Mouse (Mus musculus): ENCODE data around the gene Crebrf.

Gene Crebrf

DNA sequence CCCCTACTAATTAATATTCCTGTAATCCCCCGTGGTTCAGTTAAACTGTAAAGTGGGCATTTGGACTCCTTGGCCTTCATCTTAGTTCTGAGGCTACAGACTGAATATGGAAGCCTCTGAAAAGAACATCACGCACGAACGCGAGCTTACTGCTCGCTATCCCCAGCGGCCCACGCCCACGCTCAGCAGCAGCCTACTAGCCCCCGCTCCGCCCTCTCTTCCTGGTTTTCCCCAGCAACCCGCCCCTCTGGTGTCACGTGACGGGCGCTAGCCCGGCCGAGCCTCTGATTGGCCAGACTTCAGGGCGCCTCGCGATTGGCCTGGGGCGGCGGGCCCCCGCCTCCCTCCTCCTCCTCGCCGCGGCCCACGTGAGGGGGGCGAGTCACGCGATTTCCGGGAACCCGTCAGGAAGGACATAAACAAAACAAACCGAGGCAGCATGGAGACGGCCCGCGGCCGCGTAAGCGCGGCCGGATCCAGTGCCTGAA is at the start of gene Crebrf:
TSS of gene Crebrf (plus strand) at position 380 of the 488 bp plus-strand sequence.
- in situ Hi-C loops (cut with MboI, MseI), result no loop called here

DNA sequence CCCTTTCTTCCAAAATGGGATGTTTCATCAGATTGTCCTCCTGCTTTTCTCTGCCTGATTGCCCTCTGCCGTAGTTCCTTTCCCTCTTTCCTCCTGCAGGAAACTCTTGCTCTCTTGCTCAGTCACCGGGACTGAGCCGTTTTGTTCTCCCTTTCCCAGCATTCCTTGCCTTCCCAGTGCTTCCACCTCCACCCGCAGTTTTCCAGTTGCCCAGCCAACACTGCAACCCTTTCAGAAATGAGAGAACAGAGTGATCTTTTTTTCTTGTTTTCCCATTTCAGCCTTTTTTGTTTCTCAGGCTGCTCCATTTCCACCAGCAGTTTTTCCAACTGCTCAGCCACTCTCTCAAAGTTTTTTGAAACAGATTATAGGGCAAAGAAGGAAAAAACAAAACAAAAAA is 44.2 kb upstream of the Crebrf start:
- in situ Hi-C loops (cut with MboI, MseI), result no loop called here

DNA sequence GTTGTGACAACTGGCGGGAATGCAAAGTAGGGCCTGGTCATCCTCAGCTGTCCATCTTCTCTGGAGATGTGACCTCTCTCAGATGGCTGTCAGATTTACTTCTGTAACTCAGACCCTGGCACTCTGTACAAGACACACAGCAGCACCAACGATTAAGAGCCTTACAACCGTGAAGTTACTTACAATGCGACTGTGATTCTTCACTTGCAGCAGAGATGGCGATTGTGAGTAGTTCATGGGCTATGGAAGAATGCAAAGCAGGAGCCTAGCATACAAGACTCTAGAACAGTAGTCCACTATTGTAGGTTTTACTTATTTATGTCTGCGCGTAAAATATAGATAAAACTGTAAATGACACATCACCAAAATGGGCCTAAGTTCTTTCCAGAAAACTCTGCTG is 39.6 kb upstream of the Crebrf start:
- in situ Hi-C loops (cut with MboI, MseI), result no loop called here

DNA sequence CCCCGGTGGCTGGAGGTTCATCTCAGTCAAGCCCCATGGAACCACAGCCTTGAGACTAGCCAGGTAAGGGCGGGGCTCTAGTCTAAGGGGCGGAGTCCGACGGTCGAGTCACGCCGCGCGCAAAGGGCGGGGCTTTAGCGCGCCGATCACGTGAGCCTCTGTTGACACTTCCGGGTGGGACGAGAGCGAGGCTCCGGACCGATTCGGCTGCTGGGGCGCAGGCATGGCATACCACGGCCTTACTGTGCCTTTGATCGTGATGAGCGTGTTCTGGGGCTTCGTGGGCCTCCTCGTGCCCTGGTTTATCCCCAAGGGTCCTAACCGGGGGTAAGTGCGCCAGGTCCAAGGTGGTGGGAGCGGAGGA is 39.2 kb upstream of the Crebrf start:
- in situ Hi-C loops (cut with MboI, MseI), result no loop called here

DNA sequence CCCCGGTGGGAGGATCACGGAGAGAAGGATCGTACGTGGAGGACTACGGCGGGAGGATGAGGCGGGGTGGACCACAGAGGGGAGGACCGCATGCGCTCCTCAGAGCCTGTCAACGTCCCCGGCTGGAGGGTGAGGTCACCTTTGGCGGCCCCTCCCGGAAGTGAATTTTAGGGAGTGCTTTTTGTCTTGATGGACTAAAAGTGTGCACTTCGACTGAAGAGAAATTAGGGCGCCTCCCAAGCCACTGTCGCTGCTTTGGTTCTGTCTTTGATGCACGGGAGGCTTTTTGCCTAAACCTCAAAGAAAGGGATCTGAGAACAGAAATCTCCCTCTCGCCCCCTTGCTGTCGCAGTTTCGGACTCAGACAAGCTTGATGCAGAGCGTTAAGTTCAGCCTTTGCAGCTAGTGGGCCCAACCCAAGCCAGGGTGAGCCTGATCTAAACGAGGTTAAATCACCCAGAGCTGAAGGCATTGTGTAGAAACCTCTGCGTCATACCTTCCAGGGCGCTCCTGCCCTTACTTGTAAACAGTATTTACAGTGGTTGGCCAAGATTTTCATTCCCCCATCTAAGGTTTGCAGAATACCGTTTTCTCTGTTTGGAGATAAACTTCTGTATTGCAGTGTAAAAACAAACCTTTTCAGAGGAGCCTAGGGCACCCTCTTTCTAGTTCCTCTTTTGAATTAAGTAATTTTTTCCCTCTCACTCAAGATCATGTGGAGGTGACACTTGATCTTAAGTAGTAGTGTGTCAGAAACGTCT is 38.7 kb upstream of the Crebrf start:
- in situ Hi-C loops (cut with MboI, MseI), result no loop called here

DNA sequence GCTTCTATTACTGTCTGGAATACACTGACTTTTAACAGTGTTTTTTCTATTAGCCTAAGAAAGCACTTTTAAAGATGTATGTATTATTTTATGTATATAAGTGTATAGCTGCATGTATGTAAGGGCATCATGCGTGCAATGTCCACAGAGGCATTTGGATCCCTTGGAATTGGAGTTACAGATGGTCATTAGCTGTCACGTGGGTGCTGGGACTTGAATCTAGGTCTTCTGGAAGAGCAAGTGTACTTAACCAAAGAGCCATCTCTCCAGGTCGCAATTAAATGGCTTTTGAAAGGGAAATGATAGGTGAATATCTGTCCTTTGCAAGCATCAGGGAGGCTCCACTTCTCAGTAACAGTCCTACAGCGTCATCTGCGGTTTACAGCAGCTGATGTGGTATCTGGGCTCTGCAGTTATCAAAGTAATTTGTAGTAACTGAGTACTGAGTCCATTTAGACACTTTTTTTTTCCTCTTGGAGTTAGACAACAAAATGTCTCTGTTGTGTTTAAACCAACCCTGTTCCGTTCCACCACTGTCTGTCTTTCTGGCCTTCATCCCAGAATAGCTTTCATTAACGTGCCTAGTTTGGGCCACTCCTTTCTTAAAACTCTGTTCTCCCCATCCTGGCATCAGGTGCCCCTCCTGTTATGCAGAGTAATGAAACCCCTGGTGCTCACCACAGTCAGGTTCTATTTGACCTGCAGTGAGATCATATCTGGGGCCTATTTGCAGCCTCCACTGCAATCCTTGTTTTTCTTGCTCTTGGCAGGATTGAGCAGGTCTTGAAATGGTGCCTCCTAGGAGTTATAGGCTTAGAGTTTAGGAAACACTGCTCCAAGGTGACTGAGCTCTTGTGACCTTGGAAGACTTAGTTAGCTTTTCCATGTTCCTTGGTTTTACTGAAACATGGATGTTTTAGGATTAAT is 37.5 kb upstream of the Crebrf start:
- in situ Hi-C loops (cut with MboI, MseI), result no loop called here

DNA sequence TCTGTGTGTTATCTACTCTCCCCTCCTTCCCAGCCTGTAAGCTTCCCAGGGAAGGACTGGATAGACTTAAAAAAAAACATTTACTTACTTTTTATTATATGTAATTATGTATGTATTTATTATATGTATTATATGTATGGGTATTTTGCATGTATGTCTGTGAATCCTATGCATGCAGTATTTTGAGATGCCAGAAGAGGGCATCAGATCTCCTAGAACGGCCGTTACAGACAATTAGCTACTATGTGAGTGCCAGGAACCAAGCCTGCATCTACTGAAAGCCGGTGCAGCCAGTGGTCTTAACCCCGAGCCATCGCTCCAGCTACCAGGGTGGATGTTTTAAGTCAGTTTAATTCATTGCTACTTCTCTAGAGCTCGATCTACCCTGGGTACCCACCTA is 34.2 kb upstream of the Crebrf start:
- in situ Hi-C loops (cut with MboI, MseI), result no loop called here

DNA sequence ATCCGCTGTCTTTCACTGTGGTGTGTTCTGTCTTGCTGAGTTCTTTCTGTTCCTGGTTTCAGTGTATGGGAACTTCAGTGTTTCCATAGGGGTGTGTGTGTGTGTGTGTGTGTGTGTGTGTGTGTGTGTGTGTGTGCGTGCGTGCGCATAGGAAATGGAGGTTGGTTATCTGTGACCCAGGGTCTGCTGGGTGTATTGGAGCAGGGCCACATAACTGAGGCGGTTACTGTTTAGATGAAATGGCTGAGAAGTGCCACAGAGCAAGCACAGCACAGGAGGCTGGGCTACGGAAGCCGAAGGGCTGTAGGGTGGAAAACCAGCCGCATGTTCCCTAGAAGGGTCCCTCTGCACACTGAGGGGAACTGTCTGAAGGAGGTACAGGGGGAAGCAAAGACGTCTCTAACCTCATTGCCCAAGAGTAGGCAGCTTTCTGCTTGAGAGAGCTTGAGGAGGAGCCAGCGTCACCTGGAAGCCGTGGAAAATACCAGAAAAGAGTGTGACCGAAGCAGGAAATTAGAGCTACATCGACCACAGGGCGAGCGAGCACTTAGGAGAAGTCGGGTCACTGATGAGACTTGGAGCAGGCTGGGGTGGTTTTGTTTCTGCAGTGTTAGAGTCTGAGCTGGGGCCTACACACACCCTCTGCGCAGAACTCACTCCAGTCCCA is 29.0 kb upstream of the Crebrf start:
- in situ Hi-C loops (cut with MboI, MseI), result no loop called here

DNA sequence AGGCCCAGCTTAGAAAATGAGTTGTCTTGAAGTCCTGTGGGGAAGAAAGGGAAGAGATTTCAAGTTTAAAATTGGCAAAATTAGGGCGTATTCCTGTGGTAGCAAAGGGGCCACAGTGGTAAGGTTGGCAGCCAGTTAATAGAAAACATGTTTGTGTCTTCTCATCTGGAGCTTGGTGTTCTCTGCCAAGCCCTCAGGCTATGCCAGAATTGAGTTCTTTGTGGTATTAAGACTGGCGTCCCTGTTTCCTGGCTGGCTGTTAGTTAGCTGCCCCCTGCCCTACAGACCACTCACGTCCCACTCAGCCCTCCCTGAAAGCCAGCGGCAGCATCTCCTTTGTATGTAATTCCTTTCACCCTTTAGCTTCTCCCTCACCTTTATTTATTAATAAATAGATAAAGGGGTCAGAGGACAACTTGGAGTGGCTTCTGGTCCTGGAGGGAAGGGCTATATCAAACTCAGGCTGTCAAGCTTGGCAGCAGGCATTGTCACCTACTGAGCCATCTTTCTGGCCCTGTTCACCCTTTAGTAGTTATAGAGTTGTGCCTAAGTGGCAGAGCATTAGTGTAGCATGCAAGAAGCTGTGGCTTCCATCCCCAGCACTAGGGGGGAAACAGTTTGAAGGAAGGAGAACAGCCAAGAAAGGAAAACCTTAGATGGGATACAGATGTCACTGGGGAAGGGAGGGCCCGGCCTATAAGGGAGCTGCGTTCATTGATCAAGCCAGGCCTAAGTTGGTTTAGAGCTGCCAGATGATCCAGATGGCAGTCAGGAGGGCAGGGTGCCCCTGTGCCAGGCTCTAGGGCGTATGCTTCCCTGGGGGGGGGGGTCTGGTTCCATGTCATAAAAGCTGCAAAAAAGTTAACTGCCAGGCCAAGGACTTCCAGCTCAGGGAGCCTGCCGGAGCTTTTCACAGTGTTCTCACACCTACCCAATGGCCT is 26.4 kb upstream of the Crebrf start:
- in situ Hi-C loops (cut with MboI, MseI), result no loop called here

DNA sequence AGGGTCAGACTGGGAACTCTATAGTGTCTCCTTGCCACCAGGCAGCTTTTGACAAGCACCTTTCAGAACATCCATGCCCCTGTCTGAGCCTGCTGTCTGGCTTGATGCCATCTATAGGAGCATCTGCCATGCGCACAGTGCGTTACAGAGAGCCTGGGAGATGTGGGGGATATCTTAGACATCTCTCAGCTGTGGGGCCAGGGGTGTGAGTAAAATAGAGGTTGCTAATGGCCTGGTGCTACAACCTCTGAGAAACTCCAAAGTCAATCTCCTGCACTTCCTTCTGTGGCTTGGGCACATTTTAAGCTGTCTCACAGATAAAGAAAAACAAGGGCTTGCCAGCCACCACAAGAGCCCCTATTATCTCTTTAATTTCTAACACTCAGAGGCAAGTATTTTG is 25.6 kb upstream of the Crebrf start:
- in situ Hi-C loops (cut with MboI, MseI), result no loop called here

DNA sequence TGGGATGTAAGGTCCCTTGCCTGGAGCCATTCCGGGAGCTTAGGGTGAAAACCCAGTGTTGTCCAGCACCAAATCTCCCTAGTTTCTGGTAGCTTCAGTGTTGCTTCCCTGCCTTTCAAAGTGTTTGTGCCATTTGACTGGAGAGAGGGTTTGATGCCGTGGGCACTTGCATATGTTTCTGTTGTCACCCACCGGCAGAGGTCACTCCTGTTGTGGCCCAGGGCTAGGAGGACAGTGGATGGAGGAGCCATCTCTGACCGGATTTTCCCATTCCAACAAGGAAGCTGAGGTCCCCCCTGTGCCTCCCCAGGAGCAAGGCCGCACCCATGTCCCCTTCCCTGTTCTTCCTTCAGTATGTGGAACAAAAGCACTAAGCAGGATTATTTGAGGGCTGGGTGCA is 25.2 kb upstream of the Crebrf start:
- in situ Hi-C loops (cut with MboI, MseI), result no loop called here

DNA sequence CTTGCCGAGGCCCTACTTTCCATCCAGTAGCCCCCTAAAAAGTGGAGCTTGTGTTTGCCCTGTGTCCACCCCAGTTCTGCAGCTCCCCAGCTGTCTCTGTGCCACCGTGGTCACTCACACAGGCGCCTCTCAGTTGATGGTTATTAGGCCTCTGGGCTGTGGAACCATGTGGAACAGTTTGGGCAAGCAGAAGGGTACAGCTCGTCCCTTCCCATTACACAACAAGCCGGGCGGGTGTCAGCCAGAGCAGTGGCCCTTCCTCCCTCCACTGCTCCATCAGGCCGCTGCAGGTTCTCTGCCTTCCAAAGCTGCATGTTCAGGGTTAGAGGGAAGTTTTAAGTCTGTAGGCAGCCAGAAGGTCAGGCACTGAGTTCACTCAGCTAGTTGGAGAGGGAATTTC is 24.3 kb upstream of the Crebrf start:
- in situ Hi-C loops (cut with MboI, MseI), result no loop called here

DNA sequence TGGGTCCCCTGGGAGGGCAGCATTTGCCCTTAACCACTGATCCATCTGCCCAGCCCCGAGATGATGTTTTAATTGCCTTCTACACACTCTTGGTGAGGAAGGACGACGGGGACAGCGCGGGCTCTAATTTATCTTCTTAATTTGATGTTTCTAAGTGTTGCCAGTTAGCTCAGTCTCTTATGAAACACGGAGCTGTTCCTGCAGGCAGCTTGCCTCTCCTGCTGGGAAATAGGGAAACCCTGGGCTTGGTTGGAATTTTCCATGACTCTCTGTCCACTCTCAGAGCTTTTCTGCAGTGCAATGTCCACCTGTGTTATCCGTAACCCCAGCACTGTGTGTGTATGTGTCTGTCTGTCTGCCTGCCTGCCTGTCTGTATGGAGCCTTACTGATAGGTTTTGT is 22.0 kb upstream of the Crebrf start:
- in situ Hi-C loops (cut with MboI, MseI), result no loop called here

DNA sequence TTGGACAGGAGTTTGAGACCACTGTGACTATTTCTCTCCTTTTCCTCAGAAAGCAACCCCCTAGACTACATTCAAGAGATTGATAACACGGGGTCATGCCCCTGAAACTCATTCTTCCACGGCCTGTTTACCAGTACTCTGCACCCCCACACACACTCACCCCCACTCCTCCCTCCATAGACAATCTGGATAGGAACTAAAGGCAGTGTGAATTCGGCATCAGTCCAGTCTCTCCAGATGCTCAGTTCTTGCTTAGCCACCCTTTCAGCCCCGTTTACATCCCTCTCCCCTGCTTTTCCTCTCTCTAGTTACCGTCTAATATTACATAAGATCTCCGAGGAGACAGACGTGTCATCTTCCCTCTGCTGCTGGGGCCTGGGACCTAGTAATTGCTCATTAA is 21.3 kb upstream of the Crebrf start:
- in situ Hi-C loops (cut with MboI, MseI), result no loop called here

DNA sequence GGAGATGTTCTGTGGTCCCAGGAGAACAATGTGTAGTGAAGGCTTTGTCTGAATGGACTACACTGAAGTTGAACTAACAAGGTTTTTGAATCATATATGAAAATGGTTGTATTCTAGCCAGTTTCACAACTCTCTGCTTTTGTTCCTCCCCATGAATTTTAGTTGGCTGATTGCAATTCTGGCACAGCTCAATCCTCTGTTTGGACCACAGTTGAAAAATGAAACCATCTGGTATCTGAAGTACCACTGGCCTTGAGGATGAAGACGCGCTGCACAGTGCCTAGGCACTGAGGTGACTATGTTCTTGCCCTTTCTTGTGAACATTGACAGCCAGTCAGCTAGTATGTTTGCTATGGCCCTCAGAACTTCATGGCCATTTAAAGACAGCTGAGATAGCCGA is 20.3 kb upstream of the Crebrf start:
- in situ Hi-C loops (cut with MboI, MseI), result no loop called here

DNA sequence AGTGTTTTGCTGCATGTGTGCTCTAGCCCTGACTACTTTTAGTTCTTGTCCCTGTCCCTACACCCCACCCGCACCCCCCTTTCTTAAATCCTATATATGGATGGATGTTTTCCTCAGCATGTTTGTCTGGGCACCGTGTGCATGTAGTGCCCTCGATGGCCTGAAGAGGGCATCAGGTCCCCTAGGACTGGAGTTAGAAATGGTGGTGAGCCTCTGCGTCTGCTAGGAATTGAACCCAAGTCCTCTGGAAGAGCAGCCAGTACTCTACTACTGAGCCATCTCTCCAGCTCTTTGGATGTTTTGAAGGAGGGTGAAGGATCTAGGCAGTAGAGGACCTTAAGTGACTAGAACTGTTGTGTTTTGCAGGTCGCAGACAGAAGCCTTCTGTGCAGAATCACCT is 16.6 kb upstream of the Crebrf start:
- in situ Hi-C loops (cut with MboI, MseI), result no loop called here

DNA sequence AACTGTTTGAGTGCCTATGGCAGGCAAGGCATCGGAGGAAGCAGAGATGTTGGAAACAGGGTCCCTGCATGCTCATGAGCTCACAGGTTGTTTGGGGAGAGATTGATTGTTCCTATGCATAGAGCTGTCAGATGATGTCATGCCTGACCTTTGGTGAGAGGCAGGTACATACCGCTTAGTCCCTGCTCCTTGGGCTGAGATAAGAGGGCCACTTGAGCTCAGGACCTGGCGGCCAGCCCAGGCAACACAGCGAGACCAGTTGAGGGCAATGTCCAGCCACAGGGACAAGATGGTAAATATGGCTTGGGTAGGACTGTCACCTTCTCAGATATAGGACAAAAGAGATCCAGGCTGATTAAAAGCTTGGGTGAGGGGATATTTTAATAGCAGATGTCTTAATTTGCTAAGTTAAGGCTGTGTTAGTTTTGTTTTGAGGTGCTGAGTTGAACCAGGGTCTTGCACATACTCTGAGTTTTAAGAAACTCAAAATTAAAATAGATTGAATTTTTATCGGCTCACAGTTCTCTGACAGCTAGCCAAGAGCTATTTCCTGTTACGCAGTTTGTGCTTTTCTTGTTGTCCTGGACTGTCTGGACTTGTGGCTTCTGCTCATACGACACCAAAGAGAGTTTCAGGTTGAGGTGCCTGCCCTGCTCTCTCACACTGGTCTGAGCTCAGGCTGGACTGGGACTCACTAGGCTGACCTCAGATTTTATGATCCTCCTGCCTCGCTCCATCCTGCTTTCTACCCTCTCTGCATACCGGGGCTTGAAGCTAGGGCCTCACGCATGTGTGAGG is 15.4 kb upstream of the Crebrf start:
- in situ Hi-C loops (cut with MboI, MseI), result loop anchor here (5.0 kb wide), 1 partner anchor 187 kb away; no protein-coding TSS in a partner anchor

DNA sequence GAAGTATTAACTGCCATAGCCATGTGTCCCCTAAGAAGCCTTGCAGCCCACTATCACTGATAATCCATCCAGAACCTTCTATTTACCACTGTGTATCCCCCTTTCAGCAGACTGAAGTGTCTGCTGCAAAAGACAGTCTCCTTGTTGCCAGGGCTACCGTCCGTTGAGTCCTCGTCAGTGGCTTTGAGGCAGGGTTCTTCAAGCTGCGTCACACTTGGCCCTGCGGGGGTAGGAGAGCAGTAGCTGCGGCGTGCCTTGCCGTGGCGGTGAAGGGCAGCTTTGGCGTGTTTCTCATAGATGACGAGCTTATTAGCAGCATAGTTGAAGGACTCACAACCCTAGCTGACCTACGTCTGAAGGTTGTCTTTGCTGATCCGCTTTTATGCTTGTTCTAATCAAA is 13.9 kb upstream of the Crebrf start:
- in situ Hi-C loops (cut with MboI, MseI), result loop anchor here (5.0 kb wide), 1 partner anchor 186 kb away; no protein-coding TSS in a partner anchor

DNA sequence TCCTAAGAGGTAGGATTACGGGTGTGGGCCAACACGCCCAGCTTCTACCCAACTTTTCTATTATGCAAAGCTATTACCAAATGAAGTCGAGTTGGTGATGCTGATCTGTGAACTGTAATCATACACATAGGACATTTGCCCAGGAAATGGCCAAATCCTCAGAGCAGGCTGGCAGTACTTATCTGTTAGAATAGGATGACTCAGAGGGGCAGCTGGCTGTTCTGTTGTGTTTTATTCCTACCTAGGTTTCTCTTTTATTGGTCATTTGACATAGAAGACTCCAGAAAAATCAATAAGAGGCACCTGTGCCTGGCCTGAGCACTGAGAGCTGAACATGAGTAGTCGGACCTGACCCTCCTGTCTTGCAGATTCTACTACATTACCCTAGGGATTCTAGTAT is 12.8 kb upstream of the Crebrf start:
- in situ Hi-C loops (cut with MboI, MseI), result loop anchor here (5.0 kb wide), 1 partner anchor 185 kb away; no protein-coding TSS in a partner anchor

DNA sequence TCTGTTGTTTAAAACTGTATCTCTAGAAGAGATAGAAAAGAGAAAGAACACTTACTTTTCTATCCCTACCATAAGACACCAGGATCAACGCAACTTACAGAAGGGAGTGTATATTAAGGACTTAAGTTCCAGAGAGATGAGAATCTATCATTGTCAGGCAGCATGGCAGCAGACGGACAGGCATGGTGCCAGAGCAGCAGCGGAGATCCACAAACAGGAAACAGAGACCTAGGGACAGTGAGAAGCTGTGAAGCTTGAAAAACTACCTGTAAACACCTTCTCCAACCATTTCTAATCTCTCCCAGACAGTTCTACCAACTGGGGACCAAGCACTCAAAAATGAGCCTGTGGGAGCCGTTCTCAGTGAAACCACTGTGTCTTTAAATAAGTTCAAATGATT is 11.8 kb upstream of the Crebrf start:
- in situ Hi-C loops (cut with MboI, MseI), result loop anchor here (5.0 kb wide), 1 partner anchor 184 kb away; no protein-coding TSS in a partner anchor
